Mouse (Mus musculus) left cerebral cortex, postnatal 4 days (tissue): Measurements from ENCODE around the gene Olfr1131. TPM values are rescaled to one million over a fixed set of nuclear protein-coding genes. Genes with fewer than 3 reads are reported as not detected.
"Not testable (repeated sequence)": the region's sequence is repeated elsewhere in the genome, so short reads cannot be mapped to it uniquely, and the experiment has no call there.

Experiments
- DNase-seq: peaks from one replicate; pipeline ENCODE4 v3.0.0-alpha.2; 2022
- intact Hi-C: fragments of 180-260 bp; cut with DNase I; formaldehyde crosslinking; loops from one replicate; pipeline ENCODE4 v1.15.1; 2025
- total RNA-seq, 2 experiments: library from RNA; stranded (reverse); gene quantifications; 2 replicates each; pipeline ENCODE4 v1.2.3; 2021

Olfr1131 gene
- not detected for total RNA-seq

- intact Hi-C loops, result no loop called here
- no peak for DNase-seq
Measured at GRCm38 (mm10) chr2:87626804-87627203, at the start of gene Olfr1131. TSS of gene Olfr1131 (plus strand) at chr2:87627104.

GRCm38 (mm10) chr2:87605912-87606311 lies 21.0 kb upstream of the Olfr1131 start, which contains the start of gene Olfr1130:
TSS of gene Olfr1130 (plus strand) at chr2:87606212.
- intact Hi-C loops, DNase-seq: not testable (repeated sequence)

- DNase-seq, result no peak
- intact Hi-C loops, result no loop called here
Measured at GRCm38 (mm10) chr2:87637435-87637834, 10.5 kb downstream of the Olfr1131 start, which contains the start of gene Olfr1132. TSS of gene Olfr1132 (minus strand) at chr2:87637535.

- intact Hi-C loops, result no loop called here
- DNase-seq, result no peak
Measured at GRCm38 (mm10) chr2:87642441-87642840, 15.5 kb downstream of the Olfr1131 start.

GRCm38 (mm10) chr2:87647274-87647673 lies 20.4 kb downstream of the Olfr1131 start, which contains the start of gene Olfr1133:
TSS of gene Olfr1133 (minus strand) at chr2:87647374.
- DNase-seq, result no peak
- intact Hi-C loops, result no loop called here

- no peak for DNase-seq
- intact Hi-C loops, result no loop called here
Measured at GRCm38 (mm10) chr2:87658360-87658759, 31.5 kb downstream of the Olfr1131 start, which contains the start of gene Olfr1134. TSS of gene Olfr1134 (minus strand) at chr2:87658460.

- no peak for DNase-seq
- intact Hi-C loops, result no loop called here
Measured at GRCm38 (mm10) chr2:87673564-87673963, 46.7 kb downstream of the Olfr1131 start, which contains the start of gene Olfr1135. TSS of gene Olfr1135 (minus strand) at chr2:87673664.

Other genes with a start within 250 kb of the Olfr1131 start
- under 1 TPM; 0.08 TPM for gene Olfr1122, start 241.3 kb upstream of the Olfr1131 start, total RNA-seq
- gene Olfr1123, start 210.5 kb upstream of the Olfr1131 start, total RNA-seq, result not detected
- not detected for gene Olfr1124, start 196.8 kb upstream of the Olfr1131 start, total RNA-seq
- not detected for gene Olfr1126, start 173.1 kb upstream of the Olfr1131 start, total RNA-seq
- gene Pramel7, start 130.0 kb upstream of the Olfr1131 start, total RNA-seq, result not detected
- not detected for gene Pramel6, start 120.5 kb upstream of the Olfr1131 start, total RNA-seq
- gene Olfr153, start 95.3 kb upstream of the Olfr1131 start, total RNA-seq, result not detected
- not detected for gene Olfr1128, start 81.6 kb upstream of the Olfr1131 start, total RNA-seq
- gene Olfr1129, start 53.2 kb upstream of the Olfr1131 start, total RNA-seq, result not detected
- not detected for gene Olfr1130, start 20.9 kb upstream of the Olfr1131 start, total RNA-seq
- gene Olfr1132, start 10.4 kb downstream of the Olfr1131 start, total RNA-seq, result not detected
- not detected for gene Olfr1133, start 20.3 kb downstream of the Olfr1131 start, total RNA-seq
- gene Olfr1134, start 31.4 kb downstream of the Olfr1131 start, total RNA-seq, result not detected
- gene Olfr1135, start 46.6 kb downstream of the Olfr1131 start, total RNA-seq, result not detected
- not detected for gene Olfr1136, start 66.8 kb downstream of the Olfr1131 start, total RNA-seq
- not detected for gene Olfr1137, start 86.1 kb downstream of the Olfr1131 start, total RNA-seq
- gene Olfr1138, start 112.9 kb downstream of the Olfr1131 start, total RNA-seq, result not detected
- gene Olfr1140, start 116.6 kb downstream of the Olfr1131 start, total RNA-seq, result not detected
- gene Olfr1141, start 126.9 kb downstream of the Olfr1131 start, total RNA-seq, result not detected
- gene Olfr152, start 152.4 kb downstream of the Olfr1131 start, total RNA-seq, result not detected
- gene Olfr1143, start 173.5 kb downstream of the Olfr1131 start, total RNA-seq, result not detected
- not detected for gene Olfr1145, start 182.7 kb downstream of the Olfr1131 start, total RNA-seq
- not detected for gene Olfr1148, start 203.4 kb downstream of the Olfr1131 start, total RNA-seq
- gene Olfr1150-ps1, start 216.9 kb downstream of the Olfr1131 start, total RNA-seq, result not detected
- gene Olfr1151, start 228.8 kb downstream of the Olfr1131 start, total RNA-seq, result not detected
- not detected for gene Olfr1152, start 239.4 kb downstream of the Olfr1131 start, total RNA-seq